In genomic region chr12:103095160-103095559, GRCm38 (mm10) we compare ENCODE assay signal across 24 mouse cellular contexts.
DNase-seq lines count a peak whose midpoint lies in the region; ATAC-seq and TF ChIP-seq lines count a peak whose summit lies in the region.
"Had no signal": no experiment of that assay in that cellular context is flagged by ENCODE, and none has a peak within 500 bp of the region (broad histone marks: within the 10 kb centered on the region; RNA-seq: fewer than 3 reads in every experiment).

No protein-coding gene starts in this region.

- peak; percentile 66 for DNase-seq in heart, adult 11 months
- no peak for DNase-seq in heart, postnatal 25 days (ENCODE audit: low spot score)
- DNase-seq in midbrain, embryonic 11.5 days (ENCODE audit: low spot score, missing footprints) = peak; percentile 31
- DNase-seq in gastrocnemius, adult 8-10 months (ENCODE audit: low spot score in 2 of 2) = no peak
- DNase-seq: adrenal gland, adult 2 months; adrenal gland, postnatal 14 days; cerebellum, adult 18-20 months; cerebellum, adult 9-10 months; cerebellum, postnatal 14 days; forebrain, postnatal 0 days; gastrocnemius, postnatal 10 days; gastrocnemius, postnatal 36 days; heart, postnatal 36 days had no signal

- H3K4me3 ChIP-seq in midbrain, embryonic 11.5 days (ENCODE audit: low read depth, low read length) = no peak overlapping the region
- H3K4me3 ChIP-seq in midbrain, embryonic 16.5 days (ENCODE audit: low read depth, low read length) = no peak overlapping the region
- no peak overlapping the region for H3K4me3 ChIP-seq in cortical plate, adult 2 months (ENCODE audit: insufficient read depth, low read length)
- H3K4me3 ChIP-seq: embryonic facial prominence, embryonic 12.5 days; embryonic facial prominence, embryonic 15.5 days; hindbrain, embryonic 10.5 days; hindbrain, embryonic 13.5 days; intestine, embryonic 15.5 days had no signal

- no peak for TF ChIP-seq POLR2A in cortical plate, adult 2 months (IDR thresholded peaks at IDR 0.05; ENCODE audit: extremely low read depth, insufficient read depth, low read length)

- no peak for ATAC-seq in midbrain, embryonic 11.5 days (ENCODE audit: low FRiP score)
- no peak for ATAC-seq in midbrain, embryonic 16.5 days
- ATAC-seq: CD4-positive, CD25-positive, alpha-beta regulatory T cell, adult 4 months; forebrain, embryonic 14.5 days; forebrain, postnatal 0 days; hindbrain, embryonic 16.5 days; intestine, embryonic 15.5 days had no signal

- intact Hi-C loops in heart, postnatal 25 days (cut with DNase I) = no loop called here

- WGBS in midbrain, embryonic 11.5 days = 86% methylated on average over 5 of the region's 5 CpGs
- 89% methylated on average over 5 of the region's 5 CpGs for WGBS in midbrain, embryonic 16.5 days

- H3K27me3 ChIP-seq in midbrain, embryonic 11.5 days (ENCODE audit: control insufficient read depth, insufficient read depth, low read length) = no peaks in the 10 kb centered on the region
- H3K27me3 ChIP-seq in midbrain, embryonic 16.5 days (ENCODE audit: control insufficient read depth, insufficient read depth, low read depth, low read length) = no peaks in the 10 kb centered on the region
- H3K27me3 ChIP-seq: embryonic facial prominence, embryonic 12.5 days; embryonic facial prominence, embryonic 15.5 days; hindbrain, embryonic 13.5 days; intestine, embryonic 15.5 days had no signal

- no peak for TF ChIP-seq CTCF in cortical plate, adult 2 months (IDR thresholded peaks at IDR 0.05; ENCODE audit: extremely low read depth, insufficient read depth, low read length)

- no peak overlapping the region for H3K27ac ChIP-seq in midbrain, embryonic 11.5 days (ENCODE audit: low read depth, low read length)
- no peak overlapping the region for H3K27ac ChIP-seq in midbrain, embryonic 16.5 days (ENCODE audit: low read length)
- peak overlapping the region; percentile 48; the same call in 1 of the 2 replicates for H3K27ac ChIP-seq in cortical plate, adult 2 months (ENCODE audit: insufficient read depth, low read length)
- H3K27ac ChIP-seq: embryonic facial prominence, embryonic 12.5 days; embryonic facial prominence, embryonic 15.5 days; hindbrain, embryonic 10.5 days; hindbrain, embryonic 13.5 days; intestine, embryonic 15.5 days had no signal

- H3K9ac ChIP-seq in midbrain, embryonic 11.5 days (ENCODE audit: low read length) = no peak overlapping the region
- no peak overlapping the region for H3K9ac ChIP-seq in midbrain, embryonic 16.5 days (ENCODE audit: low read depth, low read length)
- H3K9ac ChIP-seq: embryonic facial prominence, embryonic 12.5 days; embryonic facial prominence, embryonic 15.5 days; forebrain, postnatal 0 days; hindbrain, embryonic 13.5 days; intestine, embryonic 15.5 days had no signal

- H3K9me3 ChIP-seq in midbrain, embryonic 11.5 days (ENCODE audit: control insufficient read depth, low read length) = no peaks in the 10 kb centered on the region
- no peaks in the 10 kb centered on the region for H3K9me3 ChIP-seq in midbrain, embryonic 16.5 days (replicated peaks; ENCODE audit: control insufficient read depth, low read length, poor library complexity, severe bottlenecking)
- H3K9me3 ChIP-seq: embryonic facial prominence, embryonic 12.5 days; embryonic facial prominence, embryonic 15.5 days; hindbrain, embryonic 10.5 days; hindbrain, embryonic 13.5 days; intestine, embryonic 15.5 days had no signal

- no peak overlapping the region for H3K4me2 ChIP-seq in midbrain, embryonic 11.5 days
- no peak overlapping the region for H3K4me2 ChIP-seq in midbrain, embryonic 16.5 days (ENCODE audit: low read length)
- H3K4me2 ChIP-seq: embryonic facial prominence, embryonic 12.5 days; embryonic facial prominence, embryonic 15.5 days; heart, embryonic 11.5 days; hindbrain, embryonic 13.5 days; intestine, embryonic 15.5 days had no signal

- H3K4me1 ChIP-seq in midbrain, embryonic 11.5 days (ENCODE audit: control insufficient read depth, insufficient read depth, low read length) = no peaks in the 10 kb centered on the region
- no peaks in the 10 kb centered on the region for H3K4me1 ChIP-seq in midbrain, embryonic 16.5 days (ENCODE audit: control insufficient read depth, insufficient read depth, low read length)
- no peaks in the 10 kb centered on the region for H3K4me1 ChIP-seq in cortical plate, adult 2 months (ENCODE audit: control insufficient read depth, insufficient read depth, low read length)
- H3K4me1 ChIP-seq: embryonic facial prominence, embryonic 12.5 days; embryonic facial prominence, embryonic 15.5 days; hindbrain, embryonic 10.5 days; hindbrain, embryonic 13.5 days; intestine, embryonic 15.5 days had no signal

- H3K36me3 ChIP-seq in midbrain, embryonic 11.5 days (ENCODE audit: control insufficient read depth, insufficient read depth, low read length) = no peaks in the 10 kb centered on the region
- peaks cover 26% of the 10 kb centered on the region for H3K36me3 ChIP-seq in midbrain, embryonic 16.5 days (ENCODE audit: control insufficient read depth, insufficient read depth, low read length)
- H3K36me3 ChIP-seq: embryonic facial prominence, embryonic 12.5 days; embryonic facial prominence, embryonic 15.5 days; hindbrain, embryonic 10.5 days; intestine, embryonic 15.5 days had no signal

Comparison
In these comparisons a context has a peak if more than half of its experiments do, and no peak if none do; other contexts are left out.
1. DNase-seq: peak in heart, adult 11 months (single experiment) and midbrain, embryonic 11.5 days (single experiment); none in heart, postnatal 25 days (single experiment) and gastrocnemius, adult 8-10 months (0 of 2).